Mouse (Mus musculus) neural tube, embryonic 10.5 days (tissue): ENCODE measurements around the gene Elk3.

Experiments used
- DNase-seq: peaks from one replicate; pipeline ENCODE4 v3.0.0-alpha.2; 2017; ENCODE audit warnings: low spot score; ENCODE audit errors: extremely low spot score

Gene Elk3

GRCm38 (mm10) chr10:93242861-93243260, 68.1 kb downstream of the Elk3 start:
- no peak for DNase-seq

GRCm38 (mm10) chr10:93242208-93242607, 68.7 kb downstream of the Elk3 start:
- no peak for DNase-seq

GRCm38 (mm10) chr10:93239201-93239806, 71.6 kb downstream of the Elk3 start:
- DNase-seq: no peak

GRCm38 (mm10) chr10:93234692-93235091, 76.2 kb downstream of the Elk3 start:
- no peak for DNase-seq

GRCm38 (mm10) chr10:93233665-93234194, 77.2 kb downstream of the Elk3 start:
- DNase-seq: no peak

- DNase-seq: no peak
Measured at GRCm38 (mm10) chr10:93231893-93232292, 79.0 kb downstream of the Elk3 start.

GRCm38 (mm10) chr10:93231490-93231889, 79.4 kb downstream of the Elk3 start:
- no peak for DNase-seq

- no peak for DNase-seq
Measured at GRCm38 (mm10) chr10:93228401-93229007, 82.4 kb downstream of the Elk3 start.

- no peak for DNase-seq
Measured at GRCm38 (mm10) chr10:93227921-93228320, 83.0 kb downstream of the Elk3 start.

GRCm38 (mm10) chr10:93225751-93226150, 85.2 kb downstream of the Elk3 start:
- no peak for DNase-seq

- no peak for DNase-seq
Measured at GRCm38 (mm10) chr10:93215051-93215763, 95.7 kb downstream of the Elk3 start.

GRCm38 (mm10) chr10:93214251-93214650, 96.7 kb downstream of the Elk3 start:
- DNase-seq: no peak

- DNase-seq: no peak
Measured at GRCm38 (mm10) chr10:93213339-93213738, 97.6 kb downstream of the Elk3 start.

- DNase-seq: no peak
Measured at GRCm38 (mm10) chr10:93212699-93213098, 98.2 kb downstream of the Elk3 start.

GRCm38 (mm10) chr10:93207176-93207575, 103.8 kb downstream of the Elk3 start:
- DNase-seq: no peak

GRCm38 (mm10) chr10:93205287-93205956, 105.5 kb downstream of the Elk3 start:
- DNase-seq: no peak

- no peak for DNase-seq
Measured at GRCm38 (mm10) chr10:93201846-93202458, 109.0 kb downstream of the Elk3 start.

GRCm38 (mm10) chr10:93198958-93199357, 112.0 kb downstream of the Elk3 start:
- no peak for DNase-seq
